Mouse (Mus musculus) left cerebral cortex, postnatal 10 days (tissue): Measurements from ENCODE around the gene Cbx5. TPM values are rescaled to one million over a fixed set of nuclear protein-coding genes. Genes with fewer than 3 reads are reported as not detected.

Experiments used
- DNase-seq, 2 experiments: peaks; one replicate each; pipeline ENCODE4 v3.0.0; 2021 to 2022; ENCODE audit warnings: low spot score in 2 of 2, mixed read lengths in 1 of 2; ENCODE audit errors: extremely low spot score in 1 of 2
- intact Hi-C: fragments of 180-260 bp; cut with DNase I; formaldehyde crosslinking; loops from one replicate; pipeline ENCODE4 v1.15.1; 2025
- total RNA-seq, 2 experiments: library from RNA; stranded (reverse); gene quantifications; 2 replicates each; pipeline ENCODE4 v1.2.3; 2021

Cbx5 gene
- total RNA-seq, 2 experiments from 2014 or later = 174 to 181 TPM

DNA sequence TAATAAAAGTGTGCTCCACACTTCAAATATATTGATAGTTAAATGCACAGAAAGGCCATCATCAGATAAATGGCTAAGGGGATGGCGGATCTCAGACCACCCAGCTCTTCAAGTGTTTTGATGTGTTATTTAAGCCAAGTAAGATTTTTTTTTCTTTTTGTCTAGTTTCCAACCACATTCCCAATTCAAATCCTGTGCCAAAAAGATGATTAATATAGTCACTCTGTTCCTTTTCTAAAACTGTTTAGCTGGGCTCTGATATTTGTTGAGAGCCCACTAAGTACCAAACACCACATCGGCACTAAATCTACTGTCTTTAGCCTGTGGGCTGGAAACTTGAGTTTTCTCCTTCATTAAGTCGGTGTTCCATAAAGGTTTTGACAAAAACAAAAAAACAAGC is 12.6 kb downstream of the Cbx5 start:
- intact Hi-C loops = no loop called here
- no peak for DNase-seq

DNA sequence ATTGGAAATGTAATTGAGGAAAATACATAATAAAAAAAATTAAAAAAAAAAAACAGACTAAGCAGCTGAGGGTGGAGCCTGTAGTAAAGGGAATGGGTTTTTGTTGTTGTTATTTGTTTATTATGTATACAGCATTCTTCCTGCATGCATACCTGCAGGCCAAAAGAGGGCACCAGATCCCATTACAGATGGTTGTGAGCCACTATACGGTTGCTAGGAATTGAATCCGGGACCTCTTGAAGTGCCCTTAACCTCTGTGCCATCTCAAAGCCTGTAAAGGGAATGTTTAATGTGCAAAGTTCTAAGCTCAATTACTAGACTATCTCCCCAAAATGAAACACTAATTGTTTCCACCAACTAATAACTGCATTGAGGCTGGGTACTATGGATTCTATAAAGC is 15.5 kb downstream of the Cbx5 start:
- intact Hi-C loops = no loop called here
- DNase-seq = no peak

DNA sequence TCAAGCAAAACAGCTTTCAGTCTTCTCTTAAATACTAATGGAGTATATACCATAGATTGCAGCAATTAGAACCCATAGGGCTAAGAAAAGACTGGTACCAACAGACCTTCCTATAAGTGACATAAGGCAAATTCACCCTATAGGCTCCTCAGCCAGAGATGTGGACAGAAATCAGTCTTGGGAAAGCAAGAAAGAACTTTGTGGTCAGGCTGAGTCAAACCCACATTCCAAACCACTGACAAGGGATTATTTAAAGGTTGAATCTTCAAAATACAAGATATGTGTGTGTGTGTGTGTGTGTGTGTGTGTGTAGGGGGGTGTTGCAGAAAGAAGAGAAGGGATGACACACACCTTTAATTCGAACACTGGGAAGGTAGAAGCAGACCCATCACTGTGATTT is 18.2 kb downstream of the Cbx5 start:
- intact Hi-C loops = no loop called here
- DNase-seq = no peak

DNA sequence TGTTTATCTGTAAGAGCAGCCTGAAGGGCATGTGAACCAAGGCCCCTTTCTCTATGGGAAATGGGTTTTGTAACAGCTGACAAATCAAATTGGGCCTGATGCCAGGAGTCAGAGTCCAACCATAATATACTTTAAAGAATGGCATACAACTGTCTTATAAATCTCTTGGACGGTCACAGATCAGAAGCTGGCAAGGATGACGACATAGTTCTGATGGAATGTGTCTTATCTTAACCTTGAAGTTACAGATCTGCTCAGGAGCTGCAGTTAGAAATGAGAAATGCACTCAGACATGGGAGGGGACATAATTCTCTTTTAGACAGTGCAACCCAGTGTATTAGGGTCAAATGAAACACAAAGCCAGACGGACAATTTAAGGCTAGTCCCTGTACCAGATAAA is 18.8 kb downstream of the Cbx5 start:
- DNase-seq = no peak
- intact Hi-C loops = no loop called here

DNA sequence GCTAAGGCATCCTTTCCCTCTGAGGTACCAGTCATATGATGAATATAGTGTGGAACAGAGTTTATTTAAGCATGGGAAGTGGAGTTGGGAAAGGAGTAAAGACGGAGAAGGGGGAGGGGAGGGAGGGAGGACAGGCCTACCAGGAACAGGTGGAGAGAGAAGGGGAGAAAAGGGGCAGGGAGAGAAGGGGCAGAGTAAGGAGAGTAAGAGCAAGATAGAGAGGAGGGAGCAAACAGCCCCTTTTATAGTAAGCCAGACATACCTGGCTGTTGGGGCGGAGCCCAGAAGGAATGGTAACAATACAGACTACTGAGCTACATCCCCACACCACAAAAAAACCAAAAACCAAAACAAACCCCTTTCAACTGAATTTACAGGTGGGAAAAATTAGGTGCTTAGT is 23.6 kb downstream of the Cbx5 start:
- intact Hi-C loops = no loop called here
- DNase-seq = no peak

DNA sequence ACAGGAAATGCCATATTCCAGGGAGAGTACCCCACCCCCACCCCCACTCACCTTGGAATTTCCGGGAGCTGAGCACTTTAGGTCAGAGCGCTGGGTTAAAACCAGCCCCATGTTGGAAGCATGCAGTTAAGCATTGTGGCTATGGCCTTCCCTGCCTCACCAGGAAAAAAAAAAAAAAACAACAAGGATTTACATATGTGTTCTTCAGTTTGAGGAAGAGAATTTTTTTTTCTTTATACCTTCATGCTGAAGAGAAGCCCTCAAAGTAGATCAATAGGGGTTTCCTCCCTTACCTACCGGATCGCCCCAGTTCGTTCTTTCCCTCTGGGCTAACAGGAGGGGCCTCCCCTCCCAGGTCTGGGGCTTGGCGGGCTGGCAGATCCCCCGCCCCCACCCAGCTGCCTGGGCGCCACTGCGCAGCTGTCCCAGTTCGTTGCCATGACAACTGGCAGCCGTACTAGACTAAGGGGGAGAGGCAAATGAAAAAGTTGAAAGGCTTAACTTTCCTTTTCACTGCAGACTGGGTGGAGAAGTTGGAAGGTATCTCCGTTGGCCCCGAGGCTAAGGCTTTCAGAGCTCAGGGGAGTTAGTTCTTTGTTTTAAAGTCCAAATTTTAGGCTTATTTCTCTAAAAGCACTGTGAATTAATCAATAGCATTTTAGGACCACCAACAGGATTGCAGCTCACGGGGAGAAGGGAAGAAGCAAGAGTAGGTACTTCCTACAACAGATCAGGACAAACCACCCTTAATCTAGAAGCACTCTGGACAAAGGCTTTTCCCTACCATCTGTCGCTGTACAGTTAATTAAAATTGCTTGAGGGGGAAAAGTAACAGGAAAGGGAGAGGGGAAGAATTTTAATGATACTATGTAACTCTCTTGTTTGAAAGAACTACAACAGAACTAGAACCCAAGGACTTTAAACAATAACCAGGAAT is 24.4 kb downstream of the Cbx5 start:
- intact Hi-C loops = no loop called here
- peak; percentile 86 to 96 for DNase-seq

DNA sequence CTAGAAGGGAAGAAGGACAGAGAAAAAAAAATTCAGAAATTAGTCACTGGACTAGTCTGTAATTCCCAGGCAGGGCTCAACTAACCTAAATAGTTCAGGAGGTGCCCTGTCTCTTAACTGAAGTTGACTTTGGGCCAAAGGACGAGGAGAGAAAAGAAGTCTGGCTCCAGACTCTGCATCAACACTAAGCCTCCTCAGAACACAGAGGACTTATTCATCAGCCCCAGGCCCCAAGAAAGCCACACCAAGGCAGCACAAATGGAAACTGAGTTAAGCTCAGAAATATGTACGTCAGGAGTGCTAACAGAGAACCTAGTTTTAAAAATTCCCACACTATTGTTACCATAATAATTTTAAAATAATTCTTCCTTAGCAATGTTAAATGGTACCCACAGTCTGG is 25.5 kb downstream of the Cbx5 start:
- intact Hi-C loops = no loop called here
- DNase-seq = no peak

DNA sequence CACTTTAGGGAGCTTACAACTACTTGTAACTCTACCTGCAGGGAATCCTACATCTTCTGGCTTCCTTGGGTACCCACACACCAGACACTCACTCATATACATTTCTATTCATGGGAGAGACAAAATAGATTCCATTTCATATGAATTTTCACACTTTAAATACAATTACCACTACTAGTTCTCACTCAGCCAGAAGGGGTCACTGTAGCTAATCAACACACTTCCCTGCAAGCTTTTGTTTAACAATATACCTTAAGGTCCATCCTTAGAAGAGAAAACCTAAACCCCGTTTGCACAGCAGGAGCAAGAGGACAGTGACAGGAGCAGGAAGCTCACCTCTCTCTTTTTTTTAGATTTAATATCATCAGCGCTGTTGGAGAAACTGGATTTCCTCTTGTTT is 34.5 kb downstream of the Cbx5 start:
- intact Hi-C loops = loop anchor here (5.0 kb wide), 1 partner anchor 42 kb away; no protein-coding TSS in a partner anchor
- DNase-seq = no peak

DNA sequence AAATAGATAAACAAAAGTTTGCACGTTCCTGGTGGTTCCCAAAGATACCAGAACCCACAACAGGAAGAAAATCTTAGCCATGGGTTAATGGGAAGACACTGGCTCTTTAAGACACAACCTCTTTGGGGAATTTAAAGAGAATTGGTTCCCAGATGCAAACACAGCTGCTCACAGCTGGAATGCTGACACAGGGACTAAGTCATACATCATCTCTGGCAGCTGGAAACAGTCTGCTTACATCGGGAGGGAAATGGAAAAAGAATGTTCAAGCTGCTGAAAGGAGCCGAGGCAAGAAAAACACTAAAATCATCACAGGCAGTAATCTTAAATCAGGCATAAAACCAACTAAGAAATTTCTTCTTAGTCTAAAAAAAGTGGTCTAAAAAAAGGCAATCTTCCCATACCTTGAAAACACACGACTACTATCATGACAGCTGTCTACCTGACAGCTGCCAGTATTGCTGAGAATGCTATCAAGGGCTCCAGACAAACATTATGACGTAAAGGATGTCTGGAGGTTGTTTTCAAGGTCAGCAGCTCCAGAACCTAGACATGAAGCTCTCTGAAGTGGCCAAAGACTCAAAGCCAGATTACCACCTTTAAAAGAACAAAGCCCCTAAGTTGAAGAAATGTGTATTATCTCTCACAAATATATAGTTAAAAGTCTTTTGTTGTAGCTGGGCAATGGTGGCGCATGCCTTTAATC is 37.4 kb downstream of the Cbx5 start:
- intact Hi-C loops = no loop called here
- no peak for DNase-seq

DNA sequence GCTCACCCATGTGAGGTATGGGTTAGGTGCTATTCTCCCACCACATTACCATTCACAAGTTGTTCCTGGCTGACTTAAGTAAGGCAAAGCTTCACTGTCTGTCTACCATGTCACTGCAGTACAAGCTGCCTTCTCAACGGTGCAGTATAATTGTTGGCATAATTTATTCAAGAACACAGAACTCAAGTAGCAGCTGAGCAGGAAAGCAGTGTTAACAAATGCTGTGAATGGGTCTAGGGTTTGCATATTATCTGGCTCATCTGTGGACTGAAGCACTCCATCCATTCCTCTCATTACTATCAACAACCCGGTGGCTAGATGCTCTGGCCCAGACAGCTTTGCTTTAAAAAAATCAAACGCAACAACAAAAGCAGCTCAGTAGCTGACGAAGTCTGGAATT is 41.8 kb downstream of the Cbx5 start:
- intact Hi-C loops = no loop called here
- no peak for DNase-seq

DNA sequence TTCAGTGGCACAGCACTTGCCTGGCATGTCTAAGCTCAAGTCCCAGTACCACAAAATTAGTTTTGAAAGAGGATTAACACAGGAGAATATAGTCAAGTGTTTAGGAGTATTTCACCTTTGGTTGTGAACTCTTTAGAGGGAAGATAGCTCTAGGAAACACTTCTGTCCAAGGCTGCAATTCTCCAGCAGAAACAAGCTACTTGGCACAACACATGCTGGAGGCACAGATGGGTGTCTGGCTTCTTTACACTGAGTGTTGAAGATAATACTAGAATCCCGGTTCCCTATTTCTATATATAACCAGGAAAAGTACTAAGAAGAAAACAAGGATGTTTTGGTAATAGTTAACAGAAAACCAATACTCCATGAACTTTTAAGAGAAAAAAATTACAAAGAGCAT is 42.8 kb downstream of the Cbx5 start:
- no peak for DNase-seq
- intact Hi-C loops = no loop called here

DNA sequence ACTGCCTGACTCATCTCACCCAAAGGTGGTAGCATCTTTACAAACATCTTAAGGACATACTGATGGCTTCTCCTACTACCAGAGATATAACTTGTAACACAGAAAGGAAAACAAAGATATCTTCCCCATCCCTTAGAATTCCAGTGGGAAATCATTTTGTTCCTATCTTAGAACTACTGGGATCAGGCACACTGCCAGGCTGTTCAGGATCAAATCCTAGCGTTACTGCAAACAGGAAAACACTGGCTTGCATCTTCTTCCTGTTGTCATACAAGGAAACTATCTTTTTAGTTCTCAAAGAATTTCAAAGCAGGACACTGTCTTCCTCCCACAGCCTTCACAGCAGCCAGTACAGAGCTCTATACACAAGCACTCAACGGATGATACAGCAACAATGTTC is 46.0 kb downstream of the Cbx5 start:
- no peak for DNase-seq

DNA sequence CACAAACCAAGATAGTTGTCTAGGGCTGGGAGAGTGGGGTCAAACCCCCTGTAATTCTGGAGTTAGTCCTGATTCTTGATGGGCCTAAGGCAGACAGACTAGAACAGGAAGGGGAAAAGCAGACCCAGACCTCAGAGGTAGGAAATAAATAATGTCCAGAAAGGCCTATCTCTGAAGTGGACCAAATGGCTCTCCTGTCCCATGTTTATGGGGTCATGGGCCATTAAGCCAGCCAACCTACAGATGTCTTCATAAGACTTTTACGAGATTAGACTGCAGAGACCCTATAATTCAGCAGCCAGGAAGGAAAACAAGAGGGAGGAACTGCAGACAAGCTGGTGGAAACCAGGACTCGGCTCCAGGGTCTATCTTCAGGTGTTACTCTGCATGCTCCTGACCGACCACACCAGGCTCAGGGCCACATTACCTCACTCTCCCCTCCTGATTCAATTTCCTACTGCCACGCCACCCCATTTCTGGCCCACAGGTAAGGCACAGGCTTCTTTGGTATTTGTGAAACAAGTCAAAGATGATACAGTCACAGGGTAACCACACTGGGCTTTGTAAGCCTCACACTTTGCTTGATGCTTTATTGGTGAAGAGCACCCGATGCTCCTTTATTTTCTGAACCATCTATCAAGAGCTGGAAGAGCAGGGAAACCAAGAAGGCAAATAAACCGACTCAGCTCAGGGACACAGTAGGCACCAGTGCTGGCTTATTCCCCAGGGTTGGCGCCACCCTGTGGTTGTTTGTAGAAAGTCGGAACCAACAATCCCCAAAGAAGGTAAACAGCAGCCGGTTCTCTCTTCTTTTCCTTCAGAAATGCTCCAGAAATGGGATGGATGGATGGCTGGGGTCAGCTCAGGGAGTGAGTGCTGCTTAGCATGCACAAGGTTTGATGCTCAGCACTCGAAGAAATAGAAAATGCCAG is 48.8 kb downstream of the Cbx5 start:
- DNase-seq = peak in 1 of 2 experiments; percentile 72
- intact Hi-C loops = no loop called here

More for the DNA sequence above, 46.0 kb downstream of the Cbx5 start:
- intact Hi-C loops = no loop called here

DNA sequence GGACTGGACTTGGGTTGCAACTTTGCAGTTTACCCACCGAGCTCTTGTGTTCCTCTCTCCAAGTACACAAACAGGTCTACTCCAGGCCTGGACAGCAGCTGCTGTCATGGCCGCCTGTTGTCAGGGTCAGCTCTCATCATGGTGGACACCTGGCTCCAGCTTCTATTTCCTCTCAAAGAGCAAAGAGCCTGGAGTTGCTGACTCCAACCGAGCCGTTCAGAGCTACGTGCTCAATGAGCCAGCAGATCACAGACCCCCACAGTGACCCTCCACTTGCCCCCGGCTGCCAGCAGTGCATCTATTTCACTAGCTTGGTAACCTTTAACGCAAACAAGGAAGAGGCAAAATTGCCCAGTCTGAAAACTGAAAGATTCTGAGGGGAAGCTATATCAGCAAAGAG is 49.5 kb downstream of the Cbx5 start:
- intact Hi-C loops = no loop called here
- DNase-seq = no peak

DNA sequence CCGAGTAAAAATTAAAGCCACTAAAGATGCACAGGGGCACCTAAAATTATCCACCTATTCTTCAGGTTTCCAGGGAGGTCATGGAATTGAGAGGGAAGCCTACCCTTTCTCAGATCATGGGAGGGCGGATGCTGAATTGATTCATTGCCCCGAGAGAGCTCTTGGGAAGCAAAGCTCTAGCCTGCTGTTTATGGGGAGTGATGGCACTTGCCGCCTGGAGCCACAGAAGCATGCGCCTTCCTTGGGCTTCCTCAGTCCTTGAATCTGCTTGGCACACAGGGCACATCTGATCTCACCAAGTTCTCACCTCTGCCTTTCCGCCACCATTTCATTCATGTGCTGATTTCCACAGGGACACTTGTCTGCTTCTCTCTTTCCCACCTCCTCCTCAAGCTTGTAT is 51.8 kb downstream of the Cbx5 start:
- intact Hi-C loops = no loop called here
- DNase-seq = no peak

DNA sequence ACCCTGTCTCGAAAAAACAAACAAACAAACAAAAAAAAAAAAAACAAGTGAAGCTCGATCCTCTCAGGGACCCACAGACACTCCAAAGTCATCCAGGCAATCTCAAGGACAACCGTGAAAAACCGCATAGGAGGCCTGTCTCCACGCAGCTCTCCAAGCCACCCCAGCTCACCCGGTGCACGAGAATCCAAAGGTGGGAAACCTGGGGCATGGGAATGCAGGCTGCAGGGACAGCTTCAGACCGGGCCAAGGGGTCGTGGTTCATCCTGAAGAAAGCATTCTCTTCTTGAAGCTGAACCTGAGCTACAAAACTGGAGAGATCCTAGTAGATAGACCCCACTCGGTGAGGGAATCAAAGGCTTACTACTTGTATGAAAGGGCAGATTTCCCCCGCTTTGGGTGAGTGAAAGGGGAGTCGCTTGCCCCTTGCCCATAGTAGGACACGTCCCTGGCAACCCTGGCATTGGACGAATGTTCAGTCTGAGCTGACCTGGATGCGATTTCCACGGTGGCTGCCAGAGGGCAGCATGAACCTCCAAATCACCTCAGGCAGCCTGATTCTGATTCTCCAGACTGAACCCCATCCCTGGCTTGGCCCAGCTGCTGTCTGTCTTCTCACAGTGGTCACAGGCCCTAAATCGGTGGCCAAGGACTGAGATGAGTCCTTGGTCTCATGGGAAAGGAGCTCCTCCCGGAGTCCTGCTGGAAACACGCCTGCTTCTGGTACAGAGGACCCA is 54.0 kb downstream of the Cbx5 start:
- DNase-seq = peak; percentile 62 to 66
- intact Hi-C loops = loop anchor here (2.0 kb wide), 1 partner anchor 127 kb away; no protein-coding TSS in a partner anchor

DNA sequence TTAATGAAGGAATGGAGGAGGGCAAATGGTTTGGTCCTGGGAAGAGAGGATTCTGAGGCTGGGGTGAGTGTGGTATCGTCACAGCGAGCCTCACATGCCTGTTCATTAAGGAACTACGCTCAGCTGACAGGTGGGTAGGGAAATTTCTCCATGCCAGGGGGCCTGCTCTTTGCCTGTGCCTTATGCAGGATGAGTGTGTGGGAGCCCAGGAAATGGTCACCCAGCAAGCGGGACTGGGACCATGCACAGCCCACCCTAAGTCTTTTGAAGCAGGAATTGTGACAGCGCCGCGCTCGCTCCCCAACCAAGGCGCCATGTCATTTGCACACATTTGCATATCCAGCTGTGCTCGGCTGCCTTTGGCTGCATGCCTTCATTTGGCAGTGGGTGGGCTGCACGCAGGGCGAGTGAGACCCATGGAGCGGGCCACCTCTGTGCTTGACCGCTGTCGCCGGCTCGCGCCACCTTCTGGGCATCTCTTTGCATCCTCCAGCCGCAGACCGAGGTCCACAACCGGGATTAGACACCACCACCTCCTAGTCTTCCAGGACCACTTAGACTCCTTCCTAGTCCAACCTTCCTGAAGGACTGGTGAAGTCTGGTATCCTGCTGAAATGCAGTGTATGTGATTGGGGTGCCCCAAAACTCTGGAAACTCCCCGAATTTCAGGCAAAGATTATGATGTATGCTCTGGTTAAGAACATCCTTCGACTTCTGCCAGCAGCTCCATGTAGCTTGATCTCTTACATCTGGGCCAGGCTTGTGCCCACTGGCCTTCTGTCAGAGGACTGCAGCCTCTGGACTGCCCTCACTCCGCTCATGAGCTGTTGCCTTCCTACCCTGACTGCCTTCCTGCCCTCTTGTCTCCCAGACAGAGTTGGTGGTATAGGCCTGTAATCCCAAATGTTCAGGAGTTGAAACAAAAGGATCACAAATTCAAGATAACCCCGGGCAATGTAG is 55.7 kb downstream of the Cbx5 start:
- intact Hi-C loops = loop anchor here (2.0 kb wide), 1 partner anchor 129 kb away; no protein-coding TSS in a partner anchor
- peak in 1 of 2 experiments; percentile 65 for DNase-seq
